Mouse (Mus musculus) lung, adult 2 months (tissue): Measurements from ENCODE around the gene Il20ra. TPM values are rescaled to one million over a fixed set of nuclear protein-coding genes. Genes with fewer than 3 reads are reported as not detected.
A peak's percentile ranks its signal among the peaks of the same experiment; 100 is the strongest.

ENCODE experiments used
- DNase-seq: peaks from one replicate; pipeline ENCODE4 v3.0.0; 2022
- H3K4me1 ChIP-seq: fragments of 200-500 bp; 2 replicates; pipeline ENCODE4 v1.6.1; 2011; ENCODE audit warnings: low read length; ENCODE audit not compliant: control insufficient read depth, insufficient read depth
- H3K4me3 ChIP-seq: fragments of 200-500 bp; replicated peaks from 2 replicates; pipeline ENCODE3; 2011; ENCODE audit warnings: low read depth, mild to moderate bottlenecking, control low read depth, low read length; ENCODE audit errors: extremely low read depth
- CTCF ChIP-seq: fragments of 200-500 bp; IDR thresholded peaks from 2 replicates; pipeline ENCODE4 v1.5.1; 2011; ENCODE audit warnings: mild to moderate bottlenecking, low read length, control low read depth; ENCODE audit not compliant: insufficient read depth
- POLR2A ChIP-seq: fragments of 200-500 bp; IDR thresholded peaks from 2 replicates; pipeline ENCODE4 v1.6.1; 2011; ENCODE audit warnings: low read depth, mild to moderate bottlenecking, control low read depth, low read length, borderline replicate concordance; ENCODE audit errors: extremely low read depth
- WGBS: fragments of 180-500 bp; shearing (Covaris S2); methylation state at CpG from one replicate; pipeline ENCODE4 v1.1.7; 2018; 5-methylcytosine and 5-hydroxymethylcytosine counted together
- polyA plus RNA-seq: library from polyadenylated mRNA; depleted of rRNA; stranded (reverse); fragments of >200 nt; gene quantifications from 2 replicates; pipeline ENCODE4 v1.2.3, GENCODE M21; 2012; rRNA removed

Il20ra gene
- polyA plus RNA-seq, 1 experiment: 0.13 TPM

DNA sequence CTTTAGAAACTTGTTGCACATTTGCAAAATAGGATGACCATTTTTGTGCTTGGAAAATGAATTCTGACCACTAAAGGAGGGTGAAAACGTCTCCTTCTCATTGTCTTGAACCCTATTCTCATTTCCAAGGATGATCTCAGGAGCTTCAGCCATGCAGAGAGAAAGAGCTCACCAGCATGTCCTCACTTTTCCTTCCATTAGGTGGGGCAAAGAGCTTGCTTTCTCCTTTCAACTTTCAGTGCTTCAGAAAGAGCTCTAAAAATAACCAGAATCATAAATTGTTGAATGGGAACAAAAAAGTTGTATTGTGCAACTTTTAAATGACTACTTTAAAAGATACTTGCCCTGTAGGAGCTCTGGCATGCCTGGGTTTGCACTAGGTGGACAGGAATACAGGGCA, 33.3 kb downstream of the Il20ra start:
- TF ChIP-seq CTCF: no peak
- no peak for TF ChIP-seq POLR2A
- DNase-seq: no peak
- WGBS: 12% methylated on average over 1 of the region's 1 CpGs
- Histone ChIP-seq H3K4me1 (no peaks in the 10 kb centered on the region), H3K4me3 (no peak overlapping the region)

GRCm38 (mm10) chr10:19746156-19746555, 33.8 kb downstream of the Il20ra start:
- no peak overlapping the region for H3K4me3 ChIP-seq
- no peak for TF ChIP-seq CTCF
- TF ChIP-seq POLR2A: no peak
- no peak for DNase-seq
- H3K4me1 ChIP-seq: no peaks in the 10 kb centered on the region
- 72% methylated on average over 1 of the region's 1 CpGs for WGBS

DNA sequence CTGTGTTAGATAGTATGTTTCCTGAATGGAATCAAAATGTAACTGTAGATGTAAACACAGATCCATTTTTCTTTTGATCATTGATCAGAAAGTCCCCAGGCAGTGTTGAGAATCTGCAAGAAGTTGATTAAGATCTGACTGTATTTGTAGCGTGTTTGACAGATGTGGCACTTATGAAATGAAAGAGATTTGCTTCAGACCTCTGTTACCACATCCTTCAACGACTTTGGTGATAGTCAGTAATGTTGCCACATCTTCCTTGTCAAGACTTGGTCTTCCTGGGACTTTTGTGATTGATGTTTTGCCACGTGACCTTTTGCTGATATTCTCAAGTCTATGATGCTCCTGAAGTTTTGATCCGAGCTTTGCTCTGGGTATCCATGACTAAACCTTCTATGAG, 35.3 kb downstream of the Il20ra start:
- no peak for DNase-seq
- Histone ChIP-seq H3K4me3 (no peak overlapping the region), H3K4me1 (no peaks in the 10 kb centered on the region)
- no peak for TF ChIP-seq POLR2A
- 64% methylated on average over 4 of the region's 4 CpGs for WGBS

GRCm38 (mm10) chr10:19765459-19765858, 53.1 kb downstream of the Il20ra start:
- WGBS: 70% methylated on average over 2 of the region's 2 CpGs
- H3K4me1 ChIP-seq: no peaks in the 10 kb centered on the region
- no peak for DNase-seq
- TF ChIP-seq CTCF (no peak), POLR2A (no peak)
- no peak overlapping the region for H3K4me3 ChIP-seq

- WGBS: 72% methylated on average over 12 of the region's 12 CpGs
- no peak overlapping the region for H3K4me3 ChIP-seq
- DNase-seq: no peak
- no peaks in the 10 kb centered on the region for H3K4me1 ChIP-seq
- TF ChIP-seq POLR2A: no peak
- no peak for TF ChIP-seq CTCF
Observed at GRCm38 (mm10) chr10:19779092-19779491, 66.7 kb downstream of the Il20ra start.

DNA sequence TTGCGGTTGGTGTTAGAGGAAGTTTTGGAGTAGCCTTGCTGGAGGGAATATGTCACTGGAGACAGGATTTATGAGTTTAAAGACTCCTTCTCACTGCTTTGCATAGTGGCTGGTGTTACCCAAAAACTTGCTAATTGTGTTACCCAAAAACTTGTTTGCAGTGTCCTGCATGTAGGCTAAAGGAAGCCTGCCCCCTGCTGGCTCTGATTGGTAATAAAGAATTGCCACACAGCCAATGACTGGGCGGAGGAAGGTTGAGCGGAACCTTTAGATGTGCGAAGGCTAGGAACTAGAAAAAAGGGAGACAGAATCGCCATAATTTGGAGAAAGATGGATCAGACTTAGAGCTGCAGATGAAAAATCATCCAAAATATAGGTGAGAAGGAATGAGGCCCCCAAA, 69.0 kb downstream of the Il20ra start:
- 84% methylated on average over 5 of the region's 5 CpGs for WGBS

GRCm38 (mm10) chr10:19794996-19795395, 82.6 kb downstream of the Il20ra start:
- Histone ChIP-seq H3K4me1 (no peaks in the 10 kb centered on the region), H3K4me3 (no peak overlapping the region)
- no peak for DNase-seq
- TF ChIP-seq CTCF: no peak
- TF ChIP-seq POLR2A: no peak
- 56% methylated on average over 8 of the region's 8 CpGs for WGBS

More for the DNA sequence above, 69.0 kb downstream of the Il20ra start:
- Histone ChIP-seq H3K4me1 (no peaks in the 10 kb centered on the region), H3K4me3 (no peak overlapping the region)
- TF ChIP-seq CTCF (peak; percentile 36), POLR2A (no peak)
- DNase-seq: peak; percentile 30

GRCm38 (mm10) chr10:19802958-19803357, 90.6 kb downstream of the Il20ra start:
- 70% methylated on average over 7 of the region's 7 CpGs for WGBS
- no peaks in the 10 kb centered on the region for H3K4me1 ChIP-seq
- no peak for DNase-seq
- no peak overlapping the region for H3K4me3 ChIP-seq
- TF ChIP-seq CTCF: no peak
- no peak for TF ChIP-seq POLR2A

DNA sequence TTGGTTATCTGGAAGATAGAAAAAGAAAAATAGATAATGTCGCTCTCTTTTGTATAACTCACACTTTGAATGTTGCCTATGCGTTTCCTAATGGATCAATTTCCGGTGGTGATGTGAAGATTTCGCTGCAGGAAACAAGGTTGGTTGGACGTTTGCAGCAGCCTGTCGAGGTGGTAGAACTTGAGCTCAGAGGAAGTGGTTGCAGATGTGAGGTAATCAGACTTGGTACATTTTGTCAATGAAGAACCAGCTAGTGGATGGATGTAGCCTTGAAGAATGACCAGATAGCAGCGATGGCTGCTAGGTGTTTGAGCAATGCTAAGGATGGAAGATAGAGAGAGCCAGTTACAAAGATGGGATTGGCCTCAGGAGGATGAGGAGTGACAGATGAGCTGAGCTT, 92.4 kb downstream of the Il20ra start:
- no peak for DNase-seq
- Histone ChIP-seq H3K4me3 (no peak overlapping the region), H3K4me1 (no peaks in the 10 kb centered on the region)
- no peak for TF ChIP-seq CTCF
- 70% methylated on average over 7 of the region's 7 CpGs for WGBS

Other genes with a start within 250 kb of the Il20ra start
- gene Ifngr1, start 120.6 kb upstream of the Il20ra start, polyA plus RNA-seq: 53.1 and 72.3 TPM in 2 replicates
- gene Il22ra2, start 90.6 kb upstream of the Il20ra start, polyA plus RNA-seq: 0.32 and 0.43 TPM in 2 replicates
- gene Slc35d3, start 138.9 kb downstream of the Il20ra start, polyA plus RNA-seq: 0.95 and 1.6 TPM in 2 replicates
- gene Pex7, start 195.1 kb downstream of the Il20ra start, polyA plus RNA-seq: 24.9 and 36.7 TPM in 2 replicates
- gene Map3k5, start 221.9 kb downstream of the Il20ra start, polyA plus RNA-seq: 6.4 and 9.5 TPM in 2 replicates